Mouse (Mus musculus): ENCODE results near the gene Ksr1.

GRCm38 (mm10) chr11:79161077-79161758 is 15.0 kb upstream of the Ksr1 start:
- TF ChIP-seq CTCF (IDR thresholded peaks at IDR 0.05) (no peak), POLR2A (IDR thresholded peaks at IDR 0.05; ENCODE audit: insufficient read depth, low read depth, low read length) (no peak), EP300 (IDR thresholded peaks at IDR 0.05; ENCODE audit: insufficient read depth, low read depth, low read length) (no peak)

Data from heart, adult 2 months (tissue).